Mouse (Mus musculus) adrenal gland, postnatal 0 days (tissue): ENCODE data around the gene Fam117a. TPM values are rescaled to one million over a fixed set of nuclear protein-coding genes. Genes with fewer than 3 reads are reported as not detected.

ENCODE experiments used
- polyA plus RNA-seq: library from polyadenylated mRNA; unstranded; fragments of >200 nt; fragmentation: Nextera tagmentation; extraction: Ambion mirVana; gene quantifications from 2 replicates; pipeline ENCODE4 v1.2.1, GENCODE M21; 2015

Gene Fam117a
- polyA plus RNA-seq: 8.1 and 8.6 TPM in 2 replicates

GRCm38 (mm10) chr11:95336568-95337128 is at the start of gene Fam117a:
Gene Fam117a (plus strand): TSS chr11:95337018.

GRCm38 (mm10) chr11:95310007-95310647 is 26.7 kb upstream of the Fam117a start, which contains the start of gene Kat7:
Gene Kat7 (minus strand): TSS chr11:95310246.

GRCm38 (mm10) chr11:95384319-95384972 is 47.6 kb downstream of the Fam117a start, which contains the start of gene Slc35b1:
Gene Slc35b1 (plus strand): TSS chr11:95384692.

GRCm38 (mm10) chr11:95413641-95414535 is 77.1 kb downstream of the Fam117a start, which contains the start of gene Spop:
Gene Spop (plus strand): TSS chr11:95414080.

Other genes starting within 250 kb of the Fam117a start
- gene Dlx3, start 216.9 kb upstream of the Fam117a start, polyA plus RNA-seq: 0.04 TPM in 1 of 2 replicates, not detected in the other
- 0.44 and 0.66 TPM in 2 replicates for gene Dlx4, start 190.8 kb upstream of the Fam117a start, polyA plus RNA-seq
- 0.16 TPM in 1 of 2 replicates, not detected in the other for gene Tac4, start 75.5 kb upstream of the Fam117a start, polyA plus RNA-seq
- 33.6 and 43.4 TPM in 2 replicates for gene Kat7, start 26.8 kb upstream of the Fam117a start, polyA plus RNA-seq
- 73.1 and 96.0 TPM in 2 replicates for gene Slc35b1, start 47.7 kb downstream of the Fam117a start, polyA plus RNA-seq
- 125 and 178 TPM in 2 replicates for gene Spop, start 77.1 kb downstream of the Fam117a start, polyA plus RNA-seq
- 0.62 and 0.85 TPM in 2 replicates for gene Nxph3, start 177.6 kb downstream of the Fam117a start, polyA plus RNA-seq